Mouse (Mus musculus) thymus, postnatal 14 days (tissue): ENCODE results near the gene Mgat2.
"Not testable (repeated sequence)": the region's sequence is repeated elsewhere in the genome, so short reads cannot be mapped to it uniquely, and the experiment has no call there.

Experiments
- DNase-seq: peaks from one replicate; pipeline ENCODE4 v3.0.0; 2021

Gene Mgat2

DNA sequence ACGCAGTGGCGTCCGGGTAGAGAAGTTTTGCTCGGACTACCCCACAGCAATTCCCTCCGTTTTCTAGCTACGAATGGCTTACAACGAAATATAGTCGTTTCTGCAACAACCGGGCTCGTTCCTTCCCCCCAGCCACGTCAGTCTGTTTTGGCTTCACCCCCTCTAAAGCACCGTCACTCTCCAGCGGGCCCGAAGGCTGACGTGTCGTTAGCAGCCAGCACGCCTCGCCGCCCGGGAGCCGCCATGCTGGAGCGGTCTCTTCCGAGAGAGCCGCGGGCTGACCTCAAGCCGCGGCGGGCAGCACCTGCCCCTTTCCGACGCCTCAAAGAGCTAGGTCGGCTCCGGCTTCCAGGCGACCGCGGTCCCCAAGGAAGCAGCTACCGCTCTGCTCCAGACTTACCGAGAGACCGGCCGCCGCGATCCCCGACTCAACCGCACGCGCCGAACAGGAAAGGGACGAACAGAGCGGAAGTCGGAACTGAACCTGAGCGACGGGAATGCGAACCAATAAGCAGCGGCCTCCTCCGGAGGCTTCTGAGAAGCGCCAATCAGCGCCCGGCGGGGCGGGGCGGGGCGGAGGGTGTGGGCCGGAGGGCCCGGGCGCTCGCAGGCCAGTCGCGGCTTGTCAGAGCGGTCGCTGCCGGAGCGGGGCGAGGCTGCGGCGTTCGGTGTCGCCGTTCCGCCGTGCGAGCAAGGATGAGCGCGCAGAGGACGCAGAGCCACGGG, at the start of gene Mgat2, which contains the start of gene Rpl36al:
TSS of gene Mgat2 (plus strand) at position 575 of the 726 bp plus-strand sequence.
TSS of gene Rpl36al (minus strand) at position 501 of the 726 bp plus-strand sequence.
- DNase-seq = peak; percentile 99

GRCm38 (mm10) chr12:69139201-69139600, 44.8 kb upstream of the Mgat2 start:
- DNase-seq = no peak

DNA sequence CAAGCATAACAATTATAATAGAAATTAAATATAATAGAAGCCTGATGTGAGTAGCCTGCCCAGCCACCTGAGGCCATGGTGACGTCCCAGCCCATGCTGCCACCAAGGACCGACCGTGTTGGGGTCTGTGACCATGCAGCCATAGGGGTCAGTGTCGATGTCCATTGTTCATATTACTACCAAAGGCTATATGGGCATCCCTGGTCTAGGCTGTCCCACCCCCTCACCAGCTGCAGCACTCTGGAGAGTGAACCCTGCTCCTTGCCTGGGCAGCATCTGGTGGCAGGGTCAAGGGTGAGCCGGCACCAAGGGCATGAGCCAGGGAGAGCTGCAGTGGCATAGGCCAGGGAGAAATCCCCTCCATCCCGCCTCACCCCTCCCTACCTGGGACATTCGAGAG, 44.1 kb upstream of the Mgat2 start:
- no peak for DNase-seq

- no peak for DNase-seq
Observed at GRCm38 (mm10) chr12:69143460-69143859, 40.5 kb upstream of the Mgat2 start.

GRCm38 (mm10) chr12:69147166-69147735, 36.7 kb upstream of the Mgat2 start:
- DNase-seq = no peak

- DNase-seq = no peak
Observed at GRCm38 (mm10) chr12:69150049-69150448, 33.9 kb upstream of the Mgat2 start.

DNA sequence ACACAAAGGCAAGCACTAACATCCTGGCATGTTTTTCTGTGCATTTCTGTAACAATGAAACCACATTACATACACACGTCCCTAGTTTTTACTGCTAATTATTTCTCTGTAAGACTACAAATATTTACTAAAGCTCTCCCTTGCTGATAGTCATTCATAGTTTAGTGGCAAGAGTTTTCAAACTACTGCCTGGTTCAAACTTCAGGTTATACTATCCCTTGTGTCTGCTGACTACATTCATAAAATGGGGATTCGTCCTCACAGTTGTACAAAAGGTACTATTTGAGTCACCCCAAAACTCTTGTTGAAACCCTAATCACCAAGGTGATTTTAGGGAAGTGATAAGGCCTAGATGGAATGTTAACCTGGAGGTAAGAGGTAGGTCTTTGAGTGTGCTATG, 28.0 kb upstream of the Mgat2 start:
- DNase-seq = no peak

DNA sequence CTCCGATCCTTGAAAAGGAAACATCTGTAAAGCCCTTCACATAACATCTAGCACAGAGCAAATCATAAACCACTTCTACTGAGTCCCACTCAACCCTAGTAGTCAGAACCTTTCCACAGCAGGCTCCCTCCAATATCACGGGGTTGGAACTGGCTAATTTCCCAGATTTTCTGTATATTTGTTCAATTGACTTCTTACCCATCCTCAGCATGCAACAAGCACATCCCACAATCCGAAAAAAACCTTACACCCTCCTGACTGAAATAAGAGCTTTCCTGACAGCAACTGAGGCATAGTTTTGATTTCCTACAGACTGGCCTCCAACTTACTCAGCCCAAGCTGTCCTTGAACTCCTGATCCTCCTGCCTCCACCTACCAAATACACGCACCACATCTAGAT, 27.5 kb upstream of the Mgat2 start:
- DNase-seq = no peak

GRCm38 (mm10) chr12:69157107-69157506, 26.9 kb upstream of the Mgat2 start:
- no peak for DNase-seq

- no peak for DNase-seq
Observed at GRCm38 (mm10) chr12:69158366-69158764, 25.6 kb upstream of the Mgat2 start.

GRCm38 (mm10) chr12:69158765-69159577, 25.0 kb upstream of the Mgat2 start, which contains the start of gene Rps29:
Gene Rps29, minus strand, starts transcription at chr12:69159186.
- DNase-seq = peak; percentile 96

DNA sequence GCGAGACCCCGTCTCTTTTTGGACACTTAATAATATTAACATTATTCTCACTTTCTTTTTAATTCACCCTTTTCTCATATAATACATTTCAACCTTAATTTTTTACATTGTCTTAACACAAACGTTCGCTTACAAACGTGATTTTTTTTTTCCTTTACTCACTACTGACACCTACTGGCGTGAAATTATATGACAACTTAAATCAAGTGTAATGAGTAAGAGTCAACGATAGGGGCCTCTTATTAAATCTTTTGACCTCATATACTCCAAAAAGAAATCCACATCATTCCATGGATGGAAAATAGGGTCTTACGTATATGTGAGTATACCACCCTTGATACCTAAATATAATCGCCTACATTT, 24.4 kb upstream of the Mgat2 start:
- no peak for DNase-seq

GRCm38 (mm10) chr12:69160677-69161076, 23.3 kb upstream of the Mgat2 start:
- DNase-seq = not testable (repeated sequence)

DNA sequence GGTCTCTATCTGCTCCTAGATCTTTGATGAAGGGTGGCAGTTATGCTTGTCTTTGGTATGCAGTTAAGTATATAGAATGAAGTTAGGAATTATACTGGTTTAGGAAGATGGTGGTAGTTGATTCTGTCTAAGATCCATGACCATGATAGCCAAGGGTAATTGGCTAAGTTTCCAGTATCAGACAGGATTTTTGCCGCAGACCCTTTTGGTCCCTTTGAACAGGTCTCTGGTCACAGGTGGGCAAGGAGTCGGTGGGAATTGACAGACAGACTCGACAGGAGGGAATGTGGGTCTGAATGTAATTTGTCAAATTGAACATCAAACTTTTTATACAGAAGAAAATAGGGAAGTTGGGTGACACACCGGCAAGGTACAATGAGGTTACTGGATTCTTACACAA, 20.4 kb upstream of the Mgat2 start:
- not testable (repeated sequence) for DNase-seq

DNA sequence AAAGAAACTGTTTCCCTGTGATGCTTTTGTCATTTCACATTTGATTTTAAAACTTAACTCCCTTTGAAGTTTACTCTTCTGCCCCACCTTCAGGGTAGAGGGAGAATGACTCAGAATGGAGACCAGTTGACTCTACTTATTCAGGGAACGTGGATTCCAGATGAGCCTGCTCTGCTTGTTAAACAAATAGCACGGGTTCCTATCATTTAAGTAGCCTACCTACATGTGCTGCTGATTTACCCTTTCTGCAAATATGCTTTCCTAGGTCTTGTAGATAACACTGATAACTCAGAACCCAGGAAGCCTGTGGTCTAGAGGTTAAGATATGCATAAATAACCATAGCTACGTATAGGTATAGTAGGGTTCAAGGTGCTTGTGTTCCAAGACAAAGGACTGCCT, 19.1 kb upstream of the Mgat2 start:
- DNase-seq = no peak

GRCm38 (mm10) chr12:69166861-69167581, 16.9 kb upstream of the Mgat2 start:
- not testable (repeated sequence) for DNase-seq

GRCm38 (mm10) chr12:69167656-69168460, 16.1 kb upstream of the Mgat2 start:
- DNase-seq = no peak

GRCm38 (mm10) chr12:69168461-69169106, 15.4 kb upstream of the Mgat2 start, which contains the start of gene Lrr1:
Gene Lrr1, plus strand, starts transcription at chr12:69168814.
- peak; percentile 86 for DNase-seq

- no peak for DNase-seq
Observed at GRCm38 (mm10) chr12:69171307-69171706, 12.7 kb upstream of the Mgat2 start.

DNA sequence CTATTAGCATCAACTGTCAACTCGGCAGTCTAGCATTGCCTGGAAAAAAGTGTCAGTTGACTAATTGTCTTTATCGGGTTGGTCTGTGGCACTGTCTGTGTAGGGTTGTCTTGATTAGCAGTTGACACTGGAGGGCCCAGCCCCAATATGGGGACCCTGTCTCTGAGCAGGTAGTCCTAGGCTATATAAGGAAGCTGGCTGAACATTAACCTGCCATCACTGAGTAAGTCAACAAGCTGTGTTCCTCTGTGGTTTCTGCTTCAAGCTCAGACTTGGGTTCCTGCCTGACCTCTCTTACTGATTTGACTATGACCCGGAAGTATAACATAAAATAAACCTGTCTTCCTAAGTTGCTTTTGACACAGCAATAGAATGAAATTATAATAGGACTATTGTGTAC, 8.0 kb upstream of the Mgat2 start:
- DNase-seq = no peak

- no peak for DNase-seq
Observed at GRCm38 (mm10) chr12:69177526-69177925, 6.4 kb upstream of the Mgat2 start.

GRCm38 (mm10) chr12:69179371-69179770, 4.6 kb upstream of the Mgat2 start:
- DNase-seq = no peak
